Mouse (Mus musculus): Measurements from ENCODE around the gene Clpp.

The Clpp gene

DNA sequence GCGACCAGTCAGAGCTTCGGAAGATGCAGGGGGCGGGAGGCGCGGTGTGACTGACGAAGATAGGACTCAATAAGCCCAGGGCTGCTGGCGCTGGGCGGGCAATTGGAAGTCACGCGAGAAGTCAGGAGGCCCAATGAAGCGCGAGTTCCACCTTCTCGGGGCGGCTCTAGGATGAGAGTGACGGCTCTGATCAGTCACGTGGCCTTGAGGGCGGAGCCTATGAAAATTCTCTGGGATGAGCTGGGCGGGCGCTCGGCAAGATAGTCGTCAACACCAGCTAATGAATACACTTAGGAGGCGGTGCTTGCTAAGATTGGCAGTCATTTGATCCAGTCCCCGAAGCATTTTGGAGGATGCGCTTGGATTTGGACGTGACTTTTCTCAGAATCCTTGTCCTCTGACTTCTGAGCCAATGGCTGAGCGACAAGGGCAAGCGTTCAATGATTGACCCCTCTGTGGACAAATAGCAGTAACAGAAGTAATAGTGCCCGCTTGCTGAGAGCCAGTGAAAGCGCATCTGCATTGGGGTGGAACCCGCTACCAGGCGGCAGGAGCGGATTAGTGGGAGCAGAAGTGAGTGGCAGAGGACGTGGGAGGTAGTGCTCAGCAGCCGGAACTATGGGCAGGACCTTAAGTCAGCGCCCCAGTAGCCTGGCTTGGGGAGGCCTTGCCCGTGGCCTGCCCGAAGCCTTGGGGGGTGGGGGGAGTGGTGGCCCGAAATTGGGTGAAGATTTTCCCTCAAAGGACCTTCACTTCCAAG, 41.7 kb downstream of the Clpp start:
- peak; percentile 99 for DNase-seq

- peak; percentile 38 for DNase-seq
Measured at GRCm38 (mm10) chr17:57032854-57033253, 42.7 kb downstream of the Clpp start.

- DNase-seq: no peak
Measured at GRCm38 (mm10) chr17:57038978-57039377, 48.9 kb downstream of the Clpp start.

GRCm38 (mm10) chr17:57041554-57041953, 51.4 kb downstream of the Clpp start, which contains the start of gene Slc25a41:
Slc25a41 (minus strand) TSS chr17:57041654.
- DNase-seq: no peak
